Mouse (Mus musculus) liver, adult 2 months (tissue): ENCODE data around the gene Lrrc41. TPM values are rescaled to one million over a fixed set of nuclear protein-coding genes. Genes with fewer than 3 reads are reported as not detected.

Experiments
- DNase-seq: peaks from one replicate; pipeline ENCODE4 v3.0.0-alpha.2; 2011; ENCODE audit warnings: low read depth, low spot score; ENCODE audit errors: extremely low read depth
- H3K27ac ChIP-seq: fragments of 200-500 bp; replicated peaks from 2 replicates; pipeline ENCODE4 v1.5.1; 2012; ENCODE audit warnings: low read depth, mild to moderate bottlenecking, control low read depth, inconsistent platforms, low read length; ENCODE audit not compliant: insufficient read depth
- H3K27me3 ChIP-seq: fragments of 200-500 bp; 2 replicates; pipeline ENCODE4 v1.6.1; 2012; ENCODE audit warnings: mild to moderate bottlenecking, moderate library complexity, low read length, inconsistent platforms; ENCODE audit not compliant: control insufficient read depth, insufficient read depth
- H3K36me3 ChIP-seq: fragments of 200-500 bp; 2 replicates; pipeline ENCODE4 v1.6.1; 2012; ENCODE audit warnings: low read length, inconsistent platforms; ENCODE audit not compliant: control insufficient read depth, insufficient read depth
- H3K4me1 ChIP-seq: fragments of 200-500 bp; 2 replicates; pipeline ENCODE4 v1.6.1; 2011; ENCODE audit warnings: low read length; ENCODE audit not compliant: control insufficient read depth, insufficient read depth
- H3K4me3 ChIP-seq: fragments of 200-500 bp; 2 replicates; pipeline ENCODE4 v1.5.1; 2011; ENCODE audit warnings: low read depth, mild to moderate bottlenecking, control low read depth, low read length, moderate library complexity; ENCODE audit not compliant: insufficient read depth
- H3K79me2 ChIP-seq: fragments of 200-500 bp; 2 replicates; pipeline ENCODE4 v1.6.1; 2012; ENCODE audit warnings: inconsistent platforms, mild to moderate bottlenecking, low read length, moderate library complexity; ENCODE audit not compliant: control insufficient read depth, insufficient read depth
- H3K9ac ChIP-seq: fragments of 200-500 bp; 2 replicates; pipeline ENCODE4 v1.6.1; 2012; ENCODE audit warnings: low read depth, mild to moderate bottlenecking, control low read depth, inconsistent platforms, low read length
- CTCF ChIP-seq: fragments of 200-500 bp; IDR thresholded peaks from 2 replicates; pipeline ENCODE4 v1.5.1; 2011; ENCODE audit warnings: low read depth, low read length, control low read depth
- POLR2A ChIP-seq: fragments of 200-500 bp; IDR thresholded peaks from 2 replicates; pipeline ENCODE4 v1.6.1; 2011; ENCODE audit warnings: low read length, control low read depth; ENCODE audit not compliant: insufficient read depth; ENCODE audit errors: extremely low read depth
- WGBS: fragments of 180-500 bp; shearing (Covaris S2); methylation state at CpG from one replicate; pipeline ENCODE4 v1.1.7; 2018; 5-methylcytosine and 5-hydroxymethylcytosine counted together
- polyA plus RNA-seq: library from polyadenylated mRNA; depleted of rRNA; stranded (reverse); fragments of >200 nt; gene quantifications from 2 replicates; pipeline ENCODE4 v1.2.3, GENCODE M21; 2012
- total RNA-seq: library from RNA; depleted of rRNA; stranded (reverse); fragments of >200 nt; gene quantifications from 2 replicates; pipeline ENCODE4 v1.2.3, GENCODE M21; 2014

The Lrrc41 gene
- total and polyA plus RNA-seq, 2 experiments: 18.5 to 45.8 TPM

DNA sequence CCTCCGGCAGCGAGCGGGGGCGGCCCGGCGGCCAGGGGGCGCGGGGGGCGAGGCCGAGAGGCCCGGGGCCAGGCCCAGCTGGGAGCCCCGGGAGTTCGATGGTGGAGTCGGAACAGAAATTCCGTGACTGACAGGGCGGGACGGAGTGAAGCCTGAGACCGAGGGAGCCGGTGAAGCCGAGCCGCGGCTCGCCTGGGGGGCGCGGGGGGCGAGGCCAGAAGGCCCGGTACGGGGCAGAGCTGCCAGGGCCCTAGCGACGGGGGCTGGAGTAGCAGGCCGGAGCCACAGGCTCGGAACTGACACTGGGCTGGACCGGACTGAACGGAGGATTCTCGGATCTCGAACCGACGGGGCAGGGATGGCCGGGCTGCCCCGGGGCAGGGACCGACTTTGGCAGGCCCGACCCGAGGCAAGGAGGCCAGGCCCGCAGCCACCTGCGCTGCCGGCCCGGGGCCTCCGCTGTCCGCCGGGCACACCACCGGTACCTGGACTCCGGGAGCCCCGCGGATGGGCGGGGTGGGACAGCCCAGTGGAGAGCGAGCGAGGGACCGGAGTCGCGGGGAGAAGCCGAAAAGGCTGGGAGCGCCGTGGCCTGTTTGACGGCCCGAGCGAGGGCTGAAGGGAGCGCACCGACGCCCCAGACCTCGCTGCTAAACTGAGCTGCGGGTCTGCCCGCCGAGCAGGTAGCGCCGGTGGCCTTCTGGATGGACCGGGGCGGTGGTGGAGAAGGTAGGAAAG lies 731 bp downstream of the Lrrc41 start:
- Histone ChIP-seq H3K9ac (peak overlapping the region; percentile 97), H3K4me3 (peak overlapping the region; percentile 92), H3K27me3 (no peaks in the 10 kb centered on the region), H3K36me3 (peaks cover 12% of the 10 kb centered on the region), H3K27ac (peak overlapping the region; percentile 61), H3K4me1 (peaks cover 15% of the 10 kb centered on the region), H3K79me2 (peaks cover 26% of the 10 kb centered on the region)
- under 1% methylated on average over 74 of the region's 77 CpGs for WGBS
- TF ChIP-seq POLR2A (no peak), CTCF (peak; percentile 50; the same call in 1 of the 2 replicates)
- peak; percentile 41 for DNase-seq

DNA sequence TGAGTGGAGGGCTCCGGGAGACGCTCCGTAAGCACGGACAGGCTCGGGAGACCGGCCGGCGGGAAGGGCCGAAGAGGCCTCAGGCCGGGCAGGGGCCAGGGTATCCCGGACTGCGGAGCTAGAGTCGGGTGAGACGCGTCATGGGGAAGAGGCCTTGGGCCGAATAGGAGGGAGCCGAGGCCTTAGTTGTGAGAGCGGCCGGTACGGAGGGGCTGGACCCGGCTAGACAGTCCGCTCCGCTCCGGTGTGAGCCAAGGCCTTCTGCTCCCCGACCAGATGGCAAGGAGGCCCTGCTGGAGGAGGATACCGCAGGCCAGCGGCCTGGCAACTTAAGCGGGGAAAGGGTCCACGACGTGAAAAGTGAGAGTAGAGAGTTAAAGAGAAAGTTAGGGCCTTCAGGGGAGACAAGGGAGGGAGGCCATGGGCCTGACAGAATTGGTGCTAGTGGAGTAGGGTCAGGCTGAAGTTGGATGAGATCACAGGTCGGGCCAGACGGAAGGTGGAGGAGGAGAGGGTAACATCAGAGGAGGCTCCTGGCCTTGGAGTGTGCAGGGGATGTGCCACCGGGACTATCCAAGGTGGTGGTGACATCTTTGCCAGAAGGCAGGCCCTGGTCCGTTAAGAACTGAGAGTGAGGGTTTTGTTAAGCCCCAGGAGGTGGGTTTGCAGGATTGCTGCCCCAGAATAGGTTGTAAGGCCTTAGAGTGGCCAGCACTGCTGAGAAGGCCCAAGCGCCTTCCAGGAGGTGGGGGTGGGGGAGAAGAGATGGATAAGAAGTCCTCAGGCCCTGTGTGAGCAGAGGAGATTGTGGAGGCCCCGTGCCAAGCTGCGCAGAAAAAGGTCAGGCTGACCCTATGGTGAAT lies 1.5 kb downstream of the Lrrc41 start:
- Histone ChIP-seq H3K27ac (peak overlapping the region; percentile 61), H3K4me3 (peak overlapping the region; percentile 92), H3K4me1 (peaks cover 15% of the 10 kb centered on the region), H3K79me2 (peaks cover 21% of the 10 kb centered on the region), H3K27me3 (no peaks in the 10 kb centered on the region), H3K36me3 (peaks cover 16% of the 10 kb centered on the region), H3K9ac (peak overlapping the region; percentile 97)
- TF ChIP-seq POLR2A: no peak
- no peak for TF ChIP-seq CTCF
- 2% methylated on average over 37 of the region's 37 CpGs for WGBS
- peak; percentile 51 for DNase-seq

GRCm38 (mm10) chr4:116077240-116078095 lies 2.4 kb downstream of the Lrrc41 start:
- WGBS: 30% methylated on average over 3 of the region's 3 CpGs
- peak; percentile 61 for DNase-seq
- no peaks in the 10 kb centered on the region for H3K27me3 ChIP-seq
- peaks cover 20% of the 10 kb centered on the region for H3K36me3 ChIP-seq
- peaks cover 21% of the 10 kb centered on the region for H3K79me2 ChIP-seq
- TF ChIP-seq POLR2A: no peak
- TF ChIP-seq CTCF: no peak
- no peak overlapping the region for H3K27ac ChIP-seq
- H3K4me3 ChIP-seq: no peak overlapping the region
- H3K4me1 ChIP-seq: peaks cover 15% of the 10 kb centered on the region
- peak overlapping the region; percentile 97 for H3K9ac ChIP-seq

GRCm38 (mm10) chr4:116088510-116089249 lies 13.6 kb downstream of the Lrrc41 start:
- Histone ChIP-seq H3K27me3 (no peaks in the 10 kb centered on the region), H3K27ac (no peak overlapping the region), H3K79me2 (no peaks in the 10 kb centered on the region), H3K4me3 (no peak overlapping the region), H3K4me1 (no peaks in the 10 kb centered on the region), H3K9ac (no peak overlapping the region), H3K36me3 (peaks cover 59% of the 10 kb centered on the region)
- WGBS: 96% methylated on average over 23 of the region's 23 CpGs
- TF ChIP-seq CTCF (no peak), POLR2A (no peak)
- no peak for DNase-seq

- Histone ChIP-seq H3K27me3 (no peaks in the 10 kb centered on the region), H3K4me1 (no peaks in the 10 kb centered on the region), H3K27ac (no peak overlapping the region), H3K36me3 (peaks cover 46% of the 10 kb centered on the region), H3K79me2 (no peaks in the 10 kb centered on the region), H3K9ac (no peak overlapping the region), H3K4me3 (no peak overlapping the region)
- 93% methylated on average over 10 of the region's 10 CpGs for WGBS
- TF ChIP-seq POLR2A (no peak), CTCF (no peak)
- DNase-seq: no peak
Measured at GRCm38 (mm10) chr4:116096291-116096690, 21.2 kb downstream of the Lrrc41 start.
